Mouse (Mus musculus): ENCODE data around the gene Mob1a. TPM values are rescaled to one million over a fixed set of nuclear protein-coding genes. Genes with fewer than 3 reads are reported as not detected.

The Mob1a gene
- polyA plus RNA-seq, 1 experiment from 2014 or later: 78.5 TPM

DNA sequence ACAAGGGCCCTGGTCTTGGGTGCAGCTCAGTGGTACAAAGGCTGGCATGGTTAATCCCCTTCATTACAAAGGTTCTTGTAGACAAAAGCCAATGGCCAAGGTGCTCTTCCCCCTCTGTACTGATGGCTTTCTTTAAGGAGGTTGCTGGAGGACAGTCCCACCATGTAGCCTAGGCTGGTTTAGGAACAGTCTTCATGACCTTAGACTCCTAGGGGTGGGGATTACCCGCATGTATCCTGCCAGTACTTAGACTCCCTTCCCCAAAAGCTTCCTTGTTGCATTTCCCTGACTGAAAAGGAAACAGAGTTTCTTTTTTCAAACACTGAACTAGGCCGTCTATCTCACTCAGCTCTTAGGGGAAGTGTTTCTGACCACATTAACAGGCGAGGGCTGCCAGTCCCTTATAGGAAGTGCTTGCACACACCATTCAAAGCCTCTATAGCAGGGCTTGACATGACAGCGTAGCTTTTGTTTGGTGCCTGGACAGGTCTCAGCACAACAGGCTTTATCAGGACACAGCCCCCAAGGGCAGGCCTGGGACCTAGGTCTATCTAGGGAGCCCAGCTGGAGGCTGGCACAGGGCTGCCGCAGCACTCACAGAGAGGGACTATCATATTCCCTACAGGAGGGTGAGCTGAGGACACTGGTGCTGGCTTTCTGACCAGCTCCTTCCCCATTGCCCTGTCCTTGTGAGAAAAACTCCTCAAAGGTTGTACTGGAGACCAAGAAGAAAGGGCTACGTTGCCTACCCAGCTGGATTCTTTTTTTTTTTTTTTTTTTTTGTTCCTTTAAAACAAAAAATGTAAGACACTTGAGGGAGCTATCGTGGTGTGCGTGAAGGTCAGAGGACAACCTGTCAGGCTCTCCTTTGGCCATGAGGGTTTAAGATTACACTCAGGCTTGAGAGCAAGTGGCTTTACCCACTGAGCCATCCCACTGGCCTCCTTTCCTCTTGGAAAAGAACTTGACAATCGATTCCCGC is 56.0 kb downstream of the Mob1a start:
- no peak overlapping the region for H3K4me3 ChIP-seq (ENCODE audit: low read depth, low read length)
- H3K9me3 ChIP-seq (ENCODE audit: control insufficient read depth, low read depth, low read length): no peaks in the 10 kb centered on the region
- H3K4me1 ChIP-seq (ENCODE audit: control insufficient read depth, insufficient read depth, low read length): no peaks in the 10 kb centered on the region
- no peak overlapping the region for H3K4me2 ChIP-seq (replicated peaks; ENCODE audit: low read depth, low read length)
- H3K27me3 ChIP-seq (ENCODE audit: control insufficient read depth, insufficient read depth, low read length): no peaks in the 10 kb centered on the region
- H3K36me3 ChIP-seq (ENCODE audit: control insufficient read depth, insufficient read depth, low read length): peaks cover 71% of the 10 kb centered on the region
- no peak overlapping the region for H3K9ac ChIP-seq (replicated peaks; ENCODE audit: low read depth, low read length)
- WGBS: 80% methylated on average over 10 of the region's 10 CpGs
- no peak overlapping the region for H3K27ac ChIP-seq (ENCODE audit: low read length)
- ATAC-seq (ENCODE audit: insufficient number of reproducible peaks, insufficient read depth, low FRiP score, low read depth): no peak

- Histone ChIP-seq H3K4me2 (replicated peaks; ENCODE audit: low read depth, low read length) (no peak overlapping the region), H3K9me3 (ENCODE audit: control insufficient read depth, low read depth, low read length) (no peaks in the 10 kb centered on the region), H3K27me3 (ENCODE audit: control insufficient read depth, insufficient read depth, low read length) (no peaks in the 10 kb centered on the region), H3K4me1 (ENCODE audit: control insufficient read depth, insufficient read depth, low read length) (no peaks in the 10 kb centered on the region), H3K36me3 (ENCODE audit: control insufficient read depth, insufficient read depth, low read length) (peaks cover 35% of the 10 kb centered on the region), H3K9ac (replicated peaks; ENCODE audit: low read depth, low read length) (no peak overlapping the region), H3K4me3 (ENCODE audit: low read depth, low read length) (no peak overlapping the region), H3K27ac (ENCODE audit: low read length) (no peak overlapping the region)
- 90% methylated on average over 9 of the region's 9 CpGs for WGBS
- ATAC-seq (ENCODE audit: insufficient number of reproducible peaks, insufficient read depth, low FRiP score, low read depth): no peak
These were observed 59.8 kb downstream of the Mob1a start for GRCm38 (mm10) chr6:83385569-83386090.

GRCm38 (mm10) chr6:83392166-83392780 is 66.5 kb downstream of the Mob1a start:
- 77% methylated on average over 8 of the region's 8 CpGs for WGBS

More at GRCm38 (mm10) chr6:83392166-83392780, 66.5 kb downstream of the Mob1a start:
- Histone ChIP-seq H3K9ac (replicated peaks; ENCODE audit: low read depth, low read length) (no peak overlapping the region), H3K9me3 (ENCODE audit: control insufficient read depth, low read depth, low read length) (no peaks in the 10 kb centered on the region), H3K27ac (ENCODE audit: low read length) (no peak overlapping the region), H3K36me3 (ENCODE audit: control insufficient read depth, insufficient read depth, low read length) (peaks cover 34% of the 10 kb centered on the region), H3K27me3 (ENCODE audit: control insufficient read depth, insufficient read depth, low read length) (no peaks in the 10 kb centered on the region), H3K4me2 (replicated peaks; ENCODE audit: low read depth, low read length) (no peak overlapping the region), H3K4me1 (ENCODE audit: control insufficient read depth, insufficient read depth, low read length) (no peaks in the 10 kb centered on the region), H3K4me3 (ENCODE audit: low read depth, low read length) (no peak overlapping the region)
- ATAC-seq (ENCODE audit: insufficient number of reproducible peaks, insufficient read depth, low FRiP score, low read depth): no peak

Other genes starting within 250 kb of the Mob1a start
- 33.0 and 38.8 TPM in 2 replicates for gene Pcgf1, start 248.1 kb upstream of the Mob1a start, polyA plus RNA-seq (2014; fragmentation: Nextera tagmentation; extraction: Ambion mirVana)
- gene Lbx2, start 239.6 kb upstream of the Mob1a start, polyA plus RNA-seq (2014; fragmentation: Nextera tagmentation; extraction: Ambion mirVana): 1.2 and 1.8 TPM in 2 replicates
- gene Ccdc142, start 224.4 kb upstream of the Mob1a start, polyA plus RNA-seq (2014; fragmentation: Nextera tagmentation; extraction: Ambion mirVana): 2.0 and 3.5 TPM in 2 replicates
- 1.7 and 2.0 TPM in 2 replicates for gene Gm42688, start 224.4 kb upstream of the Mob1a start, polyA plus RNA-seq (2014; fragmentation: Nextera tagmentation; extraction: Ambion mirVana)
- 114 and 129 TPM in 2 replicates for gene Mrpl53, start 217.0 kb upstream of the Mob1a start, polyA plus RNA-seq (2014; fragmentation: Nextera tagmentation; extraction: Ambion mirVana)
- 24.4 and 31.2 TPM in 2 replicates for gene Mogs, start 210.5 kb upstream of the Mob1a start, polyA plus RNA-seq (2014; fragmentation: Nextera tagmentation; extraction: Ambion mirVana)
- gene Wbp1, start 204.5 kb upstream of the Mob1a start, polyA plus RNA-seq (2014; fragmentation: Nextera tagmentation; extraction: Ambion mirVana): 91.3 and 99.6 TPM in 2 replicates
- gene Ino80b, start 200.6 kb upstream of the Mob1a start, polyA plus RNA-seq (2014; fragmentation: Nextera tagmentation; extraction: Ambion mirVana): 13.6 and 16.5 TPM in 2 replicates
- 18.8 and 19.2 TPM in 2 replicates for gene Rtkn, start 190.6 kb upstream of the Mob1a start, polyA plus RNA-seq (2014; fragmentation: Nextera tagmentation; extraction: Ambion mirVana)
- 5.3 and 5.8 TPM in 2 replicates for gene Wdr54, start 169.6 kb upstream of the Mob1a start, polyA plus RNA-seq (2014; fragmentation: Nextera tagmentation; extraction: Ambion mirVana)
- gene 1700003E16Rik, start 169.6 kb upstream of the Mob1a start, polyA plus RNA-seq (2014; fragmentation: Nextera tagmentation; extraction: Ambion mirVana): 0.77 and 1.2 TPM in 2 replicates
- gene Dctn1, start 160.1 kb upstream of the Mob1a start, polyA plus RNA-seq (2014; fragmentation: Nextera tagmentation; extraction: Ambion mirVana): 70.4 and 73.9 TPM in 2 replicates
- gene Slc4a5, start 106.2 kb upstream of the Mob1a start, polyA plus RNA-seq (2014; fragmentation: Nextera tagmentation; extraction: Ambion mirVana): 0.34 and 0.38 TPM in 2 replicates
- gene Mthfd2, start 108 bp upstream of the Mob1a start, polyA plus RNA-seq (2014; fragmentation: Nextera tagmentation; extraction: Ambion mirVana): 32.4 and 34.3 TPM in 2 replicates
- 118 and 123 TPM in 2 replicates for gene Bola3, start 23.1 kb downstream of the Mob1a start, polyA plus RNA-seq (2014; fragmentation: Nextera tagmentation; extraction: Ambion mirVana)
- 43.7 and 49.2 TPM in 2 replicates for gene Tet3, start 133.1 kb downstream of the Mob1a start, polyA plus RNA-seq (2014; fragmentation: Nextera tagmentation; extraction: Ambion mirVana)
- gene Dguok, start 181.0 kb downstream of the Mob1a start, polyA plus RNA-seq (2014; fragmentation: Nextera tagmentation; extraction: Ambion mirVana): 81.3 and 95.0 TPM in 2 replicates
- gene Actg2, start 210.2 kb downstream of the Mob1a start, polyA plus RNA-seq (2014; fragmentation: Nextera tagmentation; extraction: Ambion mirVana): 1,372 and 1,469 TPM in 2 replicates
- gene Stambp, start 246.7 kb downstream of the Mob1a start, polyA plus RNA-seq (2014; fragmentation: Nextera tagmentation; extraction: Ambion mirVana): 28.0 and 28.3 TPM in 2 replicates

All from stomach, embryonic 14.5 days (tissue).